Mouse (Mus musculus): ENCODE data around the gene Aamp.

DNA sequence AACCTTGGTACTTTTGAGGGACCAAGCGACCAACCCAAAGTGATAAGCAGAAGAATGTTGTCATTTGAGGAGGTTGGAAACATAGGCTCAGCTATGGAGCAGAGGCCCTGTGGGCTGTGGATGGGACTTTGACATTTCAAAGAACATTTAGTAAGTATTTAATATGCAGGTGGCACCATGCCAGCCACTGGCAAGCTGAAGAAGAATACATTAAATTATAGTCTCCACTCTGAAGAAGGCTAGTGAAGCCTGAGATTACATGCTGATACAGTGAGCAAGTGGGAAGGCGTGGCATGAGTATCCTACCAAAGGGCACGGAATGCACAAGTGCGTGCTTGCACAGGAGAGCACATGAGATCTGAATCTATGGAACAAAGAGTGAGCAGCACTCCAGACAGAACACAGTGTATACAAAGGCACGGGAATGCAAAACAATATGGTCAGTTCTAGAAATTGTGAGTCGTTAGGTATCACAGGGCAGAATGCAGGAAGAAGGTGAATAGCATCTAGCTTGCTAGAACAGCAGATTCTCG lies 45.4 kb upstream of the Aamp start:
- TF ChIP-seq CTCF (IDR thresholded peaks at IDR 0.05; ENCODE audit: extremely low read depth, insufficient read depth, low read length) (no peak), POLR2A (IDR thresholded peaks at IDR 0.05; ENCODE audit: extremely low read depth, insufficient read depth, low read length) (no peak)
